Mouse (Mus musculus): ENCODE results near the gene Lrrc59.
A peak's percentile ranks its signal among the peaks of the same experiment; 100 is the strongest.
"Not testable (repeated sequence)": the region's sequence is repeated elsewhere in the genome, so short reads cannot be mapped to it uniquely, and the experiment has no call there.

The Lrrc59 gene

GRCm38 (mm10) chr11:94630199-94631011 lies 838 bp downstream of the Lrrc59 start:
- DNase-seq (ENCODE audit: low read depth in 1 of 2, low spot score in 2 of 2): no peak

GRCm38 (mm10) chr11:94631969-94632368 lies 2.4 kb downstream of the Lrrc59 start:
- no peak for DNase-seq (ENCODE audit: low read depth in 1 of 2, low spot score in 2 of 2)

- no peak for DNase-seq (ENCODE audit: low read depth in 1 of 2, low spot score in 2 of 2)
These were observed 3.4 kb downstream of the Lrrc59 start for GRCm38 (mm10) chr11:94632988-94633387.

- DNase-seq (ENCODE audit: low read depth in 1 of 2, low spot score in 2 of 2): no peak
These were observed 4.9 kb downstream of the Lrrc59 start for GRCm38 (mm10) chr11:94634431-94634830.

GRCm38 (mm10) chr11:94644461-94645219 lies 15.1 kb downstream of the Lrrc59 start:
- DNase-seq (ENCODE audit: low read depth in 1 of 2, low spot score in 2 of 2): no peak

DNA sequence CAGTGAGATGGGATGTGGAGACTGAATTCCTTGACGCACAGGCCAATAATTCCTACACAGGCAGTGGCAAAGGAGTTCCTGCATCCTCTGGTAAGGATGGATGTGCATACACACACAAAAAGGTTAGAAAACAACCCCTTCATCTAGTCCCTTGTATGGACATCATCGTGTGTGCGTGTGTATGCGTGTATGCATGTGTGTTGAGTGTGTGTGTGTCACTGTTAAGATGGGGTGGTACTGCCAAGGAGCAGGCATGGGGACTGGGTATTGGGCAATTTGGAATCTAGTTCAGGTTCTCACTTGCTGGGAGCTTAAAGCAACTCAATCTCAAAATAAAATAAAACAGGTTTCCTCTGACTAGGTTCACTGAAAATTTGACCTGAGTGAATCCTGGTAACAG lies 16.9 kb downstream of the Lrrc59 start:
- DNase-seq (ENCODE audit: low read depth in 1 of 2, low spot score in 2 of 2): no peak

DNA sequence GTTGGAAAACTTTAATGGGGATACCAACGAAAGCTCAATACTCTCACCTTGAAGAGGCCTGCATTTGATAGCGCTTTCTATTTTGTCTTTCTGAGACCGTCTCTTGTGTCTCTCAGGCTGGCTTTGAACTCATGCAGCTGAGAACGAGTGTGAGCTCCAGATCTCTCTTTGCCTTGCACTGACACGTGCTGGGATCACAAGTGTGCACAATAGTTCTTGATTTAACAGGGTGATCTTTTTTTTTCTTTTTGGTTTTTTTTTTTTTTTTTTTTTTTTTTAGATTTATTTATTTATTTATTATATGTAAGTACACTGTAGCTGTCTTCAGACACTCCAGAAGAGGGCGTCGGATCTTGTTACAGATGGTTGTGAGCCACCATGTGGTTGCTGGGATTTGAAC lies 21.7 kb downstream of the Lrrc59 start:
- DNase-seq (ENCODE audit: low read depth in 1 of 2, low spot score in 2 of 2): not testable (repeated sequence)

- no peak for DNase-seq (ENCODE audit: low read depth in 1 of 2, low spot score in 2 of 2)
These were observed 23.4 kb downstream of the Lrrc59 start for GRCm38 (mm10) chr11:94652973-94653372.

- peak; percentile 52 to 69 for DNase-seq (ENCODE audit: low read depth in 1 of 2, low spot score in 2 of 2)
These were observed 24.3 kb downstream of the Lrrc59 start, which contains the start of the genes Mrpl27 and Eme1 for GRCm38 (mm10) chr11:94653663-94654436. TSS of gene Mrpl27 (plus strand) at chr11:94653767. TSS of gene Eme1 (minus strand) at chr11:94653964.

- no peak for DNase-seq (ENCODE audit: low read depth in 1 of 2, low spot score in 2 of 2)
These were observed 31.8 kb downstream of the Lrrc59 start for GRCm38 (mm10) chr11:94661344-94661743.

- DNase-seq (ENCODE audit: low read depth in 1 of 2, low spot score in 2 of 2): no peak
These were observed 35.7 kb downstream of the Lrrc59 start for GRCm38 (mm10) chr11:94665281-94665680.

- no peak for DNase-seq (ENCODE audit: low read depth in 1 of 2, low spot score in 2 of 2)
These were observed 45.4 kb downstream of the Lrrc59 start for GRCm38 (mm10) chr11:94674984-94675383.

GRCm38 (mm10) chr11:94675446-94675845 lies 45.9 kb downstream of the Lrrc59 start:
- no peak for DNase-seq (ENCODE audit: low read depth in 1 of 2, low spot score in 2 of 2)

DNA sequence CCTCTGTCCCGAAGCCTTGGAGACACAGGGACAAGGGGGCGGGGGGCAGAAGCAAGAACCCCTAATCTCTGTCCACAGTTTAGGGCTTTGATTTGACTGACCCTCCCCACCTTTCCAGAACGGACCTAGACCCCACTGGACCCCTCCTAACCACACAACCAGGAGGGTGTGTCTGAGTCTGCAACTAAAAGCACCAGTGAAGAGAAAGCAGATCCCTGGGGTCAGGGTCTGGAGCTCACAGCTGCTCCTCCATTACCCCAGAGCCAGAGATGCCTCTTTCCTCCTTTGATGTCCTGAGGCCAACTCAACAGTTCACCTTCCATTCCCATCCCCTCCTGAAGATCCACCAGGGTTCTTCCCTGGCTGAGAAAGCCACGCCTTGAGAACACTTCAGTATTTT lies 46.7 kb downstream of the Lrrc59 start:
- DNase-seq (ENCODE audit: low read depth in 1 of 2, low spot score in 2 of 2): no peak

DNA sequence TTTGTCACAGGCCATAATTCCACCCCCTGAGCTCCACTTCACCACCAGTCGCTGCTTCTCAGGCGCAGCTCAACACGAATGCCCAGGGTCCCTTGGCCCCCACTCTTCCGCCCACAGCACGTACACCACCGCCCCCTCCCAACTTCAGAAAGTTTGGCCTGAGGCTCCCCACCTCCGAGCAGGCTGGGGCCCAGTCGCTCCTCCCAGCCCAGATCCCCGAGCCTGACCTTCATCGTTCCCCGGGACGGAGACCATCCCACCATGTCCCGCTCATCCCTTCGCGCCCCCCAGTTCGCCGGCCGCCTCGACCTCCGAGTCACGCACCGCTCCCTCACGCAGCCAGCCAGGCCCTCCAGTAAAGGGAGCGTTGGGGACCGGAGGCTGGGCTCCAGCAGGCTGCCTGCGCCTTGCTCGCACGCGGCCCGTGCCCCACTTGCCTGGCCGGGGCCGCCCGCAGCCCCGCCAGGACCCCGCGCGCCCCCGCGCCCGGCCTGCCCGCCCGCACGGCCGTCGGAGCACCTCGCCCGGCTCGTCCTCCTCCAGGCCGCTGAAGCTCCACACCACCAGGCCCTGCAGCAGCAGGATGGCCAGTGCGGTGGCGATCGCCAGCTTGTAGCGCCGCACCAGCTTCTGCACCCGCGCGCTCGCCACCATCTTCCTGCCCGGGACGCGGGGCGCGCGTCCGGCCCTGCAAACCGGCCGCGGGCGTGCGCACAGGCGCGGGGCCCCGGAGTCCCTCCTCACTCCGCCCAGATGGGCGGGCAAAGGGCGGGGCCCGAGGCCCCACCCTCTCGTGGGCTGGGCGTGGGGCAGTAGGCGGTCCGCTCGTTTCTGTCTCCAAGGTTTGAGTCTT lies 47.4 kb downstream of the Lrrc59 start, which contains the start of gene Xylt2:
Gene Xylt2, minus strand, starts transcription at position 762 of the 853 bp plus-strand sequence.
- peak; percentile 66 to 82 for DNase-seq (ENCODE audit: low read depth in 1 of 2, low spot score in 2 of 2)

DNA sequence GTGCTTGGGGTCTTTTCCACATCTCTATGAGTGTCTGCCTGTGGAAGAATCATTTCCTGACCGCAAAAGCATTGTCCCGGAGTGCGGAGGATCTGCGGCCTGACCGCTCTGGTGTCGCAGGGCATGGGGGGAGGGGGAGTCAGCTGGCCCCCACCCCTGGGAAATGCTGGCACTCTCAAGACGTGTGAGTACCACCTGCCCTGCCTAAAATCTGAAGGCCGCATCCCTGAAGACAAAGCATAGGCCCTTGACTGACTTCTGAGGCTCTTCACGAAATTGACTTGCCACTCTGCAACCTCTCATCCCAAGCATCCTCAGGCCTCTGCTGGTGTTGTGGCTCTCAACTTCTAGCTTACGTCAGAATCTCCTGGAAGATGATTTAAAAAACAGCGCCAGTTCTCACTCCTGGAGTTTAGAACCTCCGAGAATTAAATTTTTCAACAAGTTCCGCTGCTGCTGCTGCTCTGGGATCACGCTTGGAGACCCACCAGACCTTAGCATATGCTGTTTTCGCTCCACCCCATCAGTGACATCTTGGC lies 48.1 kb downstream of the Lrrc59 start:
- no peak for DNase-seq (ENCODE audit: low read depth in 1 of 2, low spot score in 2 of 2)

DNA sequence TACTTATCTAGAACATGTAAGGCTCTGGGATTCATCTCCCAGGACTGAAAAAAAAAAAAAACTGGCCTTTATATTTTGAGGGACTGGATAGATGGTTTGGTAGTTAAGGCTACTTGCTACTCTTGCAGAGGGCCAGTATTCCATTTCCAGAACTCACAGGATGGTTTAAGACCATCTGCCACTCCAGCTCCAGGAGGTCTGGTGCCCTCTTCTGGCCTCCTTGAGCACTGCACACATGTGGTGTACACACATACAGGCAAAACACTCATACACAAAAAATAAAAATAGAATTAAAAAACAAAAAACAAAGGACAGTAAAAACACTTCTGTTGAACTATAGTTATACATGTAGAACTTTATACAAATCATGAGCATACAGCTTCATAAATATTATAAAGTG lies 51.1 kb downstream of the Lrrc59 start:
- DNase-seq (ENCODE audit: low read depth in 1 of 2, low spot score in 2 of 2): no peak

DNA sequence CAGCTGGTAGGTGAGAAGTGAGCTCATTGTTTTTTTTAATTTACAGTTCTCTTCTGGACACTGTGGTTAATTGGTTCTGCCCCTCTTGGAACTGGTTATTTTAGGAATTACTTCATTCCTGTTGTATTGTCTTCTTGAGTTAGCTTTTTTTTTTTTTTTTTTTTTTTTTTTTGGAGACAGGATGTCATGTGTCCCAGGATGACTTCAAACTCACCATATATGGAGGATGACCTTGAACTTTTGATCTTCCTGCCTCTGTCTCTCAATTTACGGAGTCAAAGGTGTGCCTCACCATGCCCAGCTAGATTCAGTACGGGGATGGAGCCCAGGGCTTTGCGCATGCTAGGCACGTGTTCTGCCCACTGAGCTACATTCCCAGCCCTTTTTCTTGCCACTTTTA lies 52.1 kb downstream of the Lrrc59 start:
- DNase-seq (ENCODE audit: low read depth in 1 of 2, low spot score in 2 of 2): no peak

DNA sequence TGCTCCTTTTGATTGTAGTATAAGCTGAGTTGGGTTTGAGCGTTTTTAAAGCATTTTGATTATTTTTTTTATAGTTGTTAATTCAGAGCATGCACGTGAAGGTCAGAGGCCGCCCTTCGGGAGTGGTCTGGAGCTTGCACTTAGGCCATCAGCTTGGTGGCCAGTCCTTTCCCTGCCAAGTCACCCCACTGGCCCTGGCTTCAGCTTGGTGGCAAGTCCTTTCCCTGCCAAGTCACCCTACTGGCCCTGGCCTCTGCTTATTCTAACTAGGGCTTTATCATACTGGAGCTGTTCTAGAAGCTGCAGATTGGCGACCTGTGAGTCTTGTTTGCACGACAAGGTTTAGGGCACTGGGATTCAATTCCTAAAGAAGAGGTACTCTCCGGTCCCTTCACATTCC lies 52.9 kb downstream of the Lrrc59 start:
- no peak for DNase-seq (ENCODE audit: low read depth in 1 of 2, low spot score in 2 of 2)

- no peak for DNase-seq (ENCODE audit: low read depth in 1 of 2, low spot score in 2 of 2)
These were observed 57.6 kb downstream of the Lrrc59 start for GRCm38 (mm10) chr11:94687178-94687577.

Data from monocyte, adult 2 months (primary cell).